Comparison of ENCODE assay signal across 19 mouse cellular contexts in genomic region chr2:167962347-167962746, GRCm38 (mm10). TPM values are rescaled to one million over a fixed set of nuclear protein-coding genes. Genes with fewer than 3 reads are reported as not detected.
DNase-seq lines count a peak whose midpoint lies in the region; ATAC-seq and TF ChIP-seq lines count a peak whose summit lies in the region.
"Had no signal": no experiment of that assay in that cellular context is flagged by ENCODE, and none has a peak within 500 bp of the region (broad histone marks: within the 10 kb centered on the region; RNA-seq: fewer than 3 reads in every experiment).

No protein-coding gene starts in this region.

- 65% methylated on average over 6 of the region's 6 CpGs for WGBS in heart, embryonic 15.5 days

- DNase-seq in heart, postnatal 10 days: no peak
- no peak for DNase-seq in layer of hippocampus, adult 2 months (ENCODE audit: low spot score in 2 of 2)
- DNase-seq in layer of hippocampus, postnatal 25 days (ENCODE audit: extremely low spot score in 1 of 2, low spot score in 1 of 2): no peak
- no peak for DNase-seq in thymus, postnatal 4 days
- DNase-seq: adrenal gland, postnatal 10 days; cerebellum, adult 9-11 months; gastrocnemius, postnatal 25 days; liver, postnatal 0 days; right cerebral cortex, postnatal 4 days; thymus, postnatal 14 days had no signal

- H3K4me3 ChIP-seq in heart, embryonic 15.5 days: no peak overlapping the region
- H3K4me3 ChIP-seq in layer of hippocampus, adult 2 months: no peak overlapping the region
- no peak overlapping the region for H3K4me3 ChIP-seq in bone marrow macrophage, adult 2 months (ENCODE audit: insufficient read depth, low read length)
- H3K4me3 ChIP-seq: forebrain, embryonic 15.5 days; hindbrain, embryonic 15.5 days; midbrain, embryonic 10.5 days; neural tube, embryonic 12.5 days had no signal

- no peaks in the 10 kb centered on the region for H3K9me3 ChIP-seq in heart, embryonic 15.5 days (replicated peaks)
- H3K9me3 ChIP-seq: forebrain, embryonic 15.5 days; hindbrain, embryonic 15.5 days; midbrain, embryonic 10.5 days; neural tube, embryonic 12.5 days had no signal

- ATAC-seq in heart, embryonic 15.5 days (replicated peaks; ENCODE audit: insufficient number of reproducible peaks, insufficient read depth, low FRiP score, low read depth): no peak
- ATAC-seq in CD4-positive, CD25-positive, alpha-beta regulatory T cell, adult 4 months: peak; percentile 29
- ATAC-seq: activated CD4-positive, CD25-positive, alpha-beta regulatory T cell, adult 4 months; forebrain, embryonic 15.5 days; intestine, embryonic 16.5 days; liver, postnatal 0 days had no signal

- peak overlapping the region; percentile 7; the same call in 1 of the 2 replicates for H3K27ac ChIP-seq in heart, embryonic 15.5 days
- H3K27ac ChIP-seq in layer of hippocampus, adult 2 months: peak overlapping the region; percentile 71
- H3K27ac ChIP-seq in bone marrow macrophage, adult 2 months (ENCODE audit: insufficient read depth, low read depth, low read length): peak overlapping the region; percentile 35
- H3K27ac ChIP-seq: forebrain, embryonic 15.5 days; hindbrain, embryonic 15.5 days; midbrain, embryonic 10.5 days; neural tube, embryonic 12.5 days had no signal

- no peaks in the 10 kb centered on the region for H3K27me3 ChIP-seq in heart, embryonic 15.5 days
- H3K27me3 ChIP-seq: forebrain, embryonic 15.5 days; hindbrain, embryonic 15.5 days; neural tube, embryonic 12.5 days had no signal

- TF ChIP-seq POLR2A in bone marrow macrophage, adult 2 months (IDR thresholded peaks at IDR 0.05; ENCODE audit: borderline replicate concordance, low read depth, low read length): no peak

- peaks cover 64% of the 10 kb centered on the region for H3K4me1 ChIP-seq in heart, embryonic 15.5 days (replicated peaks)
- peaks cover 65% of the 10 kb centered on the region for H3K4me1 ChIP-seq in bone marrow macrophage, adult 2 months (ENCODE audit: control insufficient read depth, insufficient read depth, low read length)

- H3K9ac ChIP-seq in heart, embryonic 15.5 days: no peak overlapping the region
- H3K9ac ChIP-seq: forebrain, embryonic 15.5 days; hindbrain, embryonic 15.5 days; liver, postnatal 0 days; neural tube, embryonic 12.5 days had no signal

- TF ChIP-seq CTCF in layer of hippocampus, adult 2 months (conservative IDR thresholded peaks at IDR 0.05): no peak
- no peak for TF ChIP-seq CTCF in bone marrow macrophage, adult 2 months (IDR thresholded peaks at IDR 0.05; ENCODE audit: low read depth, low read length)

- intact Hi-C loops in heart, postnatal 10 days (cut with DNase I): no loop called here

- peaks cover 28% of the 10 kb centered on the region for H3K36me3 ChIP-seq in heart, embryonic 15.5 days

- no peak overlapping the region for H3K4me2 ChIP-seq in heart, embryonic 15.5 days
- H3K4me2 ChIP-seq: forebrain, embryonic 15.5 days; hindbrain, embryonic 15.5 days; neural tube, embryonic 12.5 days had no signal

RNA-seq across cellular contexts. Expression of gene Ptpn1, which starts 30.5 kb away (rescaled TPM):
- 44.8 and 45.1 TPM in 2 replicates for polyA plus RNA-seq in heart, embryonic 15.5 days (2015; fragmentation: Nextera tagmentation; extraction: Ambion mirVana)
- total RNA-seq in heart, postnatal 10 days (2021): 10 to 100 TPM; 27.3 to 34.9 TPM
- 10 to 100 TPM; 56.3 to 64.4 TPM for total RNA-seq in layer of hippocampus, adult 2 months (2021)
- total RNA-seq in layer of hippocampus, postnatal 25 days (2021): 10 to 100 TPM; 62.5 to 63.8 TPM
- polyA plus RNA-seq in CD4-positive, CD25-positive, alpha-beta regulatory T cell, adult 4 months (2017; shearing (Covaris generic)): 100 to 1,000 TPM in 1 of 2 experiments, 10 to 100 TPM in 1; 99.2 to 126 TPM
- polyA plus RNA-seq in bone marrow macrophage, adult 2 months (2012; ENCODE audit: insufficient read depth, insufficient read length, missing spikeins): 84.4 and 94.5 TPM in 2 replicates

RNA-seq across cellular contexts. Expression of gene Ripor3, which starts 48.1 kb away (rescaled TPM):
- 0.93 and 1.4 TPM in 2 replicates for polyA plus RNA-seq in heart, embryonic 15.5 days (2015; fragmentation: Nextera tagmentation; extraction: Ambion mirVana)
- total RNA-seq in heart, postnatal 10 days (2021): under 1 TPM; 0.91 to 0.97 TPM
- under 1 TPM; 0.29 to 0.31 TPM for total RNA-seq in layer of hippocampus, adult 2 months (2021)
- under 1 TPM in 1 of 2 experiments, not detected in 1; 0.42 TPM for total RNA-seq in layer of hippocampus, postnatal 25 days (2021)
- under 1 TPM; 0.17 to 0.63 TPM for polyA plus RNA-seq in CD4-positive, CD25-positive, alpha-beta regulatory T cell, adult 4 months (2017; shearing (Covaris generic))
- polyA plus RNA-seq in bone marrow macrophage, adult 2 months (2012; ENCODE audit: insufficient read depth, insufficient read length, missing spikeins): not detected in 2 replicates

Comparison
In these comparisons a context has a peak if more than half of its experiments do, and no peak if none do; other contexts are left out.
1. H3K27ac ChIP-seq: peak in every context shown above with its lines; median percentile 71 in layer of hippocampus, adult 2 months; 35 in bone marrow macrophage, adult 2 months; 7 in heart, embryonic 15.5 days.